Mouse (Mus musculus): Measurements from ENCODE around the gene Hspe1. TPM values are rescaled to one million over a fixed set of nuclear protein-coding genes. Genes with fewer than 3 reads are reported as not detected.
"Not testable (repeated sequence)": the region's sequence is repeated elsewhere in the genome, so short reads cannot be mapped to it uniquely, and the experiment has no call there.

Gene Hspe1
- polyA plus RNA-seq, 1 experiment from 2014 or later = 311 TPM

- H3K27me3 ChIP-seq = no peaks in the 10 kb centered on the region
- H3K4me3 ChIP-seq (replicated peaks) = no peak overlapping the region
- peaks cover 48% of the 10 kb centered on the region for H3K4me1 ChIP-seq (replicated peaks)
- 62% methylated on average over 5 of the region's 5 CpGs for WGBS (ENCODE audit: insufficient replicate concordance)
- H3K9me3 ChIP-seq (replicated peaks) = no peaks in the 10 kb centered on the region
- no peak overlapping the region for H3K9ac ChIP-seq
- H3K4me2 ChIP-seq = no peak overlapping the region
- H3K36me3 ChIP-seq (replicated peaks) = peaks cover 6% of the 10 kb centered on the region; the same call in 1 of the 2 replicates
- H3K27ac ChIP-seq (replicated peaks) = no peak overlapping the region
- ATAC-seq (ENCODE audit: insufficient read depth) = no peak
Measured at GRCm38 (mm10) chr1:55055322-55056115, 32.4 kb upstream of the Hspe1 start.

- H3K9ac ChIP-seq; H3K9me3 ChIP-seq (replicated peaks); H3K4me2 ChIP-seq; H3K27me3 ChIP-seq; ATAC-seq (ENCODE audit: insufficient read depth); H3K27ac ChIP-seq (replicated peaks); H3K4me3 ChIP-seq (replicated peaks): not testable (repeated sequence)
- Histone ChIP-seq H3K36me3 (replicated peaks) (peaks cover 19% of the 10 kb centered on the region; the same call in 1 of the 2 replicates), H3K4me1 (replicated peaks) (peaks cover 57% of the 10 kb centered on the region)
- 64% methylated on average over 2 of the region's 3 CpGs for WGBS (ENCODE audit: insufficient replicate concordance)
Measured at GRCm38 (mm10) chr1:55058383-55058782, 29.5 kb upstream of the Hspe1 start.

GRCm38 (mm10) chr1:55061099-55061498 is 26.8 kb upstream of the Hspe1 start:
- Histone ChIP-seq H3K36me3 (replicated peaks) (peaks cover 36% of the 10 kb centered on the region), H3K4me1 (replicated peaks) (peaks cover 37% of the 10 kb centered on the region)
- peak; percentile 26; the same call in 1 of the 2 replicates for ATAC-seq (ENCODE audit: insufficient read depth)

GRCm38 (mm10) chr1:55061772-55062171 is 26.2 kb upstream of the Hspe1 start:
- H3K4me2 ChIP-seq = no peak overlapping the region
- ATAC-seq (ENCODE audit: insufficient read depth) = peak; percentile 55; the same call in 1 of the 2 replicates
- H3K36me3 ChIP-seq (replicated peaks) = peaks cover 43% of the 10 kb centered on the region
- peaks cover 37% of the 10 kb centered on the region for H3K4me1 ChIP-seq (replicated peaks)
- H3K9me3 ChIP-seq (replicated peaks) = no peaks in the 10 kb centered on the region
- H3K27ac ChIP-seq (replicated peaks) = no peak overlapping the region
- WGBS (ENCODE audit: insufficient replicate concordance) = 48% methylated on average over 4 of the region's 4 CpGs
- H3K27me3 ChIP-seq = no peaks in the 10 kb centered on the region
- H3K4me3 ChIP-seq (replicated peaks) = no peak overlapping the region
- no peak overlapping the region for H3K9ac ChIP-seq

More at GRCm38 (mm10) chr1:55061099-55061498, 26.8 kb upstream of the Hspe1 start:
- Histone ChIP-seq H3K9me3 (replicated peaks) (no peaks in the 10 kb centered on the region), H3K4me2 (peak overlapping the region; percentile 4; the same call in 1 of the 2 replicates), H3K4me3 (replicated peaks) (no peak overlapping the region), H3K27me3 (no peaks in the 10 kb centered on the region), H3K9ac (no peak overlapping the region), H3K27ac (replicated peaks) (peak overlapping the region; percentile 51)
- 44% methylated on average over 5 of the region's 5 CpGs for WGBS (ENCODE audit: insufficient replicate concordance)

GRCm38 (mm10) chr1:55072328-55072727 is 15.6 kb upstream of the Hspe1 start:
- Histone ChIP-seq H3K36me3 (replicated peaks) (peaks cover 48% of the 10 kb centered on the region), H3K4me1 (replicated peaks) (peaks cover 39% of the 10 kb centered on the region)
- not testable (repeated sequence) for H3K4me2 ChIP-seq; H3K27me3 ChIP-seq; H3K9me3 ChIP-seq (replicated peaks); H3K4me3 ChIP-seq (replicated peaks); H3K9ac ChIP-seq; H3K27ac ChIP-seq (replicated peaks); ATAC-seq (ENCODE audit: insufficient read depth)

GRCm38 (mm10) chr1:55074757-55075156 is 13.2 kb upstream of the Hspe1 start:
- no peak overlapping the region for H3K9ac ChIP-seq
- no peak overlapping the region; the same call in 1 of the 2 replicates for H3K27ac ChIP-seq (replicated peaks)
- H3K36me3 ChIP-seq (replicated peaks) = peaks cover 48% of the 10 kb centered on the region
- H3K4me1 ChIP-seq (replicated peaks) = peaks cover 46% of the 10 kb centered on the region
- no peak overlapping the region for H3K4me2 ChIP-seq
- H3K4me3 ChIP-seq (replicated peaks) = no peak overlapping the region
- whole genome bisulfite sequencing (ENCODE audit: insufficient replicate concordance) = 41% methylated on average over 2 of the region's 2 CpGs
- no peaks in the 10 kb centered on the region for H3K27me3 ChIP-seq
- no peaks in the 10 kb centered on the region for H3K9me3 ChIP-seq (replicated peaks)
- ATAC-seq (ENCODE audit: insufficient read depth) = no peak

- no peaks in the 10 kb centered on the region for H3K27me3 ChIP-seq
- WGBS (ENCODE audit: insufficient replicate concordance) = 19% methylated on average over 5 of the region's 5 CpGs
- no peaks in the 10 kb centered on the region for H3K9me3 ChIP-seq (replicated peaks)
- no peak overlapping the region for H3K9ac ChIP-seq
- H3K4me3 ChIP-seq (replicated peaks) = no peak overlapping the region
- peaks cover 46% of the 10 kb centered on the region for H3K4me1 ChIP-seq (replicated peaks)
- peak; percentile 82 for ATAC-seq (ENCODE audit: insufficient read depth)
- H3K4me2 ChIP-seq = no peak overlapping the region; the same call in 1 of the 2 replicates
- peak overlapping the region; percentile 74 for H3K27ac ChIP-seq (replicated peaks)
- H3K36me3 ChIP-seq (replicated peaks) = peaks cover 55% of the 10 kb centered on the region
Measured at GRCm38 (mm10) chr1:55075652-55076394, 12.1 kb upstream of the Hspe1 start.

- no peak overlapping the region for H3K4me2 ChIP-seq
- peaks cover 57% of the 10 kb centered on the region for H3K36me3 ChIP-seq (replicated peaks)
- peaks cover 46% of the 10 kb centered on the region for H3K4me1 ChIP-seq (replicated peaks)
- ATAC-seq (ENCODE audit: insufficient read depth) = no peak
- H3K9me3 ChIP-seq (replicated peaks) = no peaks in the 10 kb centered on the region
- no peak overlapping the region for H3K4me3 ChIP-seq (replicated peaks)
- H3K27me3 ChIP-seq = no peaks in the 10 kb centered on the region
- H3K27ac ChIP-seq (replicated peaks) = 0 out of 2 replicates have a peak overlapping the region, but pooled peaks have one; percentile 74
- H3K9ac ChIP-seq = no peak overlapping the region
Measured at GRCm38 (mm10) chr1:55076395-55076743, 11.6 kb upstream of the Hspe1 start.

- H3K4me3 ChIP-seq (replicated peaks) = no peak overlapping the region
- no peak for ATAC-seq (ENCODE audit: insufficient read depth)
- H3K9me3 ChIP-seq (replicated peaks) = no peaks in the 10 kb centered on the region
- 84% methylated on average over 2 of the region's 2 CpGs for WGBS (ENCODE audit: insufficient replicate concordance)
- no peak overlapping the region for H3K4me2 ChIP-seq
- H3K27ac ChIP-seq (replicated peaks) = no peak overlapping the region
- no peak overlapping the region for H3K9ac ChIP-seq
- no peaks in the 10 kb centered on the region for H3K27me3 ChIP-seq
- peaks cover 46% of the 10 kb centered on the region for H3K4me1 ChIP-seq (replicated peaks)
- H3K36me3 ChIP-seq (replicated peaks) = peaks cover 57% of the 10 kb centered on the region
Measured at GRCm38 (mm10) chr1:55076849-55077516, 10.9 kb upstream of the Hspe1 start.

GRCm38 (mm10) chr1:55079677-55080076 is 8.3 kb upstream of the Hspe1 start:
- 81% methylated on average over 4 of the region's 4 CpGs for WGBS (ENCODE audit: insufficient replicate concordance)
- Histone ChIP-seq H3K4me2 (no peak overlapping the region), H3K4me3 (replicated peaks) (no peak overlapping the region), H3K27me3 (no peaks in the 10 kb centered on the region), H3K36me3 (replicated peaks) (peaks cover 72% of the 10 kb centered on the region), H3K4me1 (replicated peaks) (peaks cover 46% of the 10 kb centered on the region), H3K27ac (replicated peaks) (no peak overlapping the region), H3K9me3 (replicated peaks) (no peaks in the 10 kb centered on the region; the same call in 1 of the 2 replicates), H3K9ac (no peak overlapping the region)
- no peak for ATAC-seq (ENCODE audit: insufficient read depth)

GRCm38 (mm10) chr1:55082106-55082505 is 5.8 kb upstream of the Hspe1 start:
- H3K36me3 ChIP-seq (replicated peaks) = peaks cover 79% of the 10 kb centered on the region
- no peak overlapping the region for H3K4me3 ChIP-seq (replicated peaks)
- H3K27me3 ChIP-seq = no peaks in the 10 kb centered on the region
- WGBS (ENCODE audit: insufficient replicate concordance) = 54% methylated on average over 1 of the region's 1 CpGs
- no peak overlapping the region for H3K9ac ChIP-seq
- H3K9me3 ChIP-seq (replicated peaks) = no peaks in the 10 kb centered on the region; the same call in 1 of the 2 replicates
- peaks cover 43% of the 10 kb centered on the region for H3K4me1 ChIP-seq (replicated peaks)
- H3K4me2 ChIP-seq = no peak overlapping the region
- ATAC-seq (ENCODE audit: insufficient read depth) = no peak
- no peak overlapping the region for H3K27ac ChIP-seq (replicated peaks)
